Mouse (Mus musculus): ENCODE data around the gene Abtb1.

The Abtb1 gene

DNA sequence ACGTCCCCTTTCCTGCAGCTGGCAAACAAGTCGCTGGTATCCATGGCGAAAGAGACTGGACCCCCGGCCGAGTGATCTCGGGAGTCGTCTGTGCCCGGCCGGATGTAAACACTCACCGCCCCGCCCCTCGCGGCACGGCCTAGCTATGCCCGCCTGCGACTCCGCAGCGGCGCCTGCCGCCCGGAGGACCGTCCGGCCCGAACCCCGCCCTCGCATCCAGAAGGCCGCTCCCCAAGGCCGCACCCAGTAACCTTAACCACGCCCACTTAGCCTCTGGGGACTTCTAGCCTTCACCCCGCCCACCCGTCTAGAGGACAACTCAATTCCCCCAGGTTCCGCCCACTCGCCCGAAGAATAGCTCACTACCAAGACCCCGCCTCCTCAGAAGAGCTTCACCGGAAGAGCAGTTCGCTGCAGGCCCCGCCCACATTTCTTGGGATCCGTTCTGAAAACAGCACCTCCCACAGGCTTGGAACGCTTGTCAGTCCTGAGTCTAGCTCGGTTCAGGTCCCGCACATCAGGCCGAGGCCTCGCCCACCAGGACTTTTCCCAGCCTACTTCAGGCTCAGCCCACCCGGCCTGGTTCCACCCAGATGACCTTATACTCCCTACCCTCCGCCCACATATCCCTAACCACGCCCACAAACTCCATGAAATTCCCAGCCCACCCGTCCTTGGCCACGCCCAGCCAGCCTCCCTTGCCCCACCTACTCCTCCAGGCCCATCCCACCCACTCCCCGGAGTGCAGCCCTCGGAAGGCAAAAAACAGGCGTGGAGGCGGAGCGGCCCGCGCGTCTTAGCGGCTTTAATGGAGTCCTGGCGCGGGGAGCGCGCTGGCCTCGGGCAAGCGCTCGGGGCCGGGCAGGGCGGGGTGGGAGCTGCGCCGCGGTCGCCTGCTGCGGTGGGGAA is at the start of gene Abtb1:
Gene Abtb1, minus strand, starts transcription at position 204 of the 909 bp plus-strand sequence.
- DNase-seq (ENCODE audit: low spot score in 2 of 2): peak; percentile 93 to 98

DNA sequence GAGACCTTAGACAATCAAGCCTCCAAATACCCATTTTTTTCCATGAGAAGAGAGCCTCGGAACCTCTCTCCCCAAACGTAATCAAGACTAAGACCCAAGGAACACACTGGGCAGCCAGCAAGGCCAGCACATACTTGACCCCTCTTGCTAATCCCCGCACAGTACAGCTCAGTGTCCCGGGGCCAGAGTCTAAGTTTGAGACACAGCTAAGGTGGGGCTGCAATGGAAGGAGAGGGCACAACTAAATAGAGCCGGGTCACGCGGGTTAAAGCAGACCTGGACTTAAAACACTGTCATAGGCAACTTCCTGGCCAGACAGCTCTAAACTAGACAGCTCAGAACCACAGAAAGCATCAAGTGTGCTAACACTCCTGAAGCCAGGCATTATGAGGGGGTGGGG is 49.0 kb upstream of the Abtb1 start:
- no peak for DNase-seq (ENCODE audit: low spot score in 2 of 2)

- DNase-seq (ENCODE audit: low spot score in 2 of 2): no peak
Measured at GRCm38 (mm10) chr6:88889410-88890042, 47.7 kb upstream of the Abtb1 start.

DNA sequence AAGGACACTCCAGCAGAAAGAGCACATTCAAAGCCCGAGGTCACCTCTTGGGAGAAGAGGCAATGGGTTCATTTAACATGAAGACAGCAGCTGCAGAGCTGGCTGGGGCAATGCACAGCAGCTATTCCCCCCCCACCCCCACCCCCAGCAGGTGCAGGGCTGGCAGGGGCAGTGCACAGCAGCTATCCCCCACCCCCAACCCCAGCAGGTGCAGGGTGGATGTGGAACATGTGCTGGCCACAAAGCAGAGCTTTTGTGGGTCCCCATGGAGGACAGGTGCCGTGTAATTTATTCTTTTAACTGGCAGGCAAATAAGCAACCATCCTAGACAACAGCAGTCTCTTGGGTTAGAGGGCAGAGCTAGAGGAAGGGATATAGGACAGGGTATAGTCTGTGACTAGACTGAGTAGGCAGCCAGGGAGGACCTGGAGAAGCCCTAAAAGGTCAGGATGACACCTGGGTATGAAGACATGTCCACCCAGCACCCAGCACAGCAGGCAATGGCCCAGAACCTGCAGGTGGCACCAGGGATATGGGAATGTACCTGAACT is 44.7 kb upstream of the Abtb1 start:
- DNase-seq (ENCODE audit: low spot score in 2 of 2): no peak

DNA sequence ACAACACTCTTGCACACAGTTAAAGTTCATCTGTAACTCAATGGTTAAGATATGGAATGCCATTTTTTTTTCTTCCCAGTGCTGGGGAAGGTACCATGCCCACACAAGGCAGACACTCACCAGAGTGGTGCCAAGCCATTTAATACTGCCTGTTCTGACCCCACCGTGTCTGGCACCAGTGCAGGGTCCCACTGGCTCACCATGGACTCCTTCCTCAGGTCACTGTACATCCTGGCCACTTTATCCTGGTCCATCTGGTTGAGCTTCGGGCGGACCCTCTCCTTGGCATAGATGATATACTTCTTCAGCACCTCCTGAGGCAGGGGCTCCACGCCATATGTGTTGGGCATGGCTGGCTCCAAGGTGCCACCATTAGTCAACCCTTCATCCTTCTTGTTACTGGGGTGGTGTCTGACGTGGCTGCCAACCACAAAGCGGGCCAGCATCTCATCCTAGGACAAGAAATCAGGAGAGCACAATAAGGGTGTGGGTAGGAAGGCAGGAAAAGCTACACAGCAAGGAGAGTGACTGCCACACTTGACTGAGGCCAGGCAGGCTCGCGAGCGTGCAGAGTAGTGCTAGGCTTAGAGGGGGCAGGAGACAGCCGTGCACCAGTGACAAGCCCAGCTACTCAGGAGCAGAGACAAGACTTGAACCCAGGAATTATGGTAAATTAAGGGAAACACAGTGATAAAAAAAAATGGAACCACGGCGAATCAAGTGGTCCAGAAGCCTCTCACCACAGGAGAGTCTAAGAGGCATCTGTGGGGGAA is 44.0 kb upstream of the Abtb1 start:
- DNase-seq (ENCODE audit: low spot score in 2 of 2): no peak

DNA sequence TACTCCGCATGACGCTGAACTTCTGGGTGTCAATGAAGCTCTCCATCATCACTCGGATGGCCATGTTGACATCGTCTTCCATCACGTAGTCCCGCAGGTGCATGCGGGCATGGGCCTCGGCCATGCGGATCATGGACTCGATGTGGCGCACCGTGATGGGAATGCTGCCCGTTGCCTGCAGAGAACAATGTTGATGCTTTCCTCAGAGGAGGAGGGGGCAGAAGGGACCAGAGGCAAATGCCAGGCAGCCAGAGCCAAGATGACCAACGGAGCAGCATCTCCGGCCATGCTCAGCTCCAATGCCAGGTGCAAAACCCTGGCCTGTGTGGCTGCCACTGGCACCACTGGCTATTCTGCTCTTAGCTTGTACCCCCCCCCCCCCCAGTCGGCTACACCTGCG is 42.9 kb upstream of the Abtb1 start:
- DNase-seq (ENCODE audit: low spot score in 2 of 2): no peak

DNA sequence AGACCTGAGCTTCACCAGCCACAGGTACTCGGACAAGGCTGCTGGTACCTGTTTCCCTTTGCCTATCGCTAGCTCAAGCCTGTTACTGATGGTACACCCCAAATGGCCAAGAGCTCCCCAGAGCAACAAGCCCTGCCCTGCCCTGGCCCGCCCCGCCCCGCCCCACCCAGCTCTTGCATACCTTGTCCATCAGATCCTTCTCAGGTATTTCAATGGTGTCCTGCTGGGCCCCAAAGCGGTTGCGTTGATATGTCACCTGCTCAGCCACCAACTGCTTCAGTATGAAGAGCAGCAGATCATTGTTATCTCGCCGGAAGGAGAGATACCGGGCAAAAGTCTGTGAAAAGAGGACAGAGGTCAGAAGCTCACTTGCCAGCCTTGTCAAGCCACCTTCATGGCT is 42.4 kb upstream of the Abtb1 start:
- DNase-seq (ENCODE audit: low spot score in 2 of 2): no peak

- no peak for DNase-seq (ENCODE audit: low spot score in 2 of 2)
Measured at GRCm38 (mm10) chr6:88881334-88881733, 39.5 kb upstream of the Abtb1 start.

DNA sequence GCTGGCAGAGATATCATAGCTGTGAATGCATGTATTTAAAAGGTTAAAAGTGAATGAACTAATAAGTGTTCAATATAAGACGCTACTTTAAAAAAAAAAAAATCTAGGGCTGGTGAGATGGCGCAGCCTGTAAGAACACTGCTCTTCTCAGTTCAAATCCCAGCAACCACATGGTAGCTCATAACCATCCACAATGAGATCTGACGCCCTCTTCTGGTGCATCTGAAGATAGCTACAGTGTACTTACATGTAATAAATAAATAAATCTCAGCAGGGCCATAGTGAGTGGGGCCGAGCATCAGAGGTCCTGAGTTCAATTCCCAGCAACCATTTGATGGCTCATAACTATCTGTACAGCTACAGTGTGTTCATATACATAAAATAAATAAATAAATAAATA is 37.7 kb upstream of the Abtb1 start:
- DNase-seq (ENCODE audit: low spot score in 2 of 2): no peak

DNA sequence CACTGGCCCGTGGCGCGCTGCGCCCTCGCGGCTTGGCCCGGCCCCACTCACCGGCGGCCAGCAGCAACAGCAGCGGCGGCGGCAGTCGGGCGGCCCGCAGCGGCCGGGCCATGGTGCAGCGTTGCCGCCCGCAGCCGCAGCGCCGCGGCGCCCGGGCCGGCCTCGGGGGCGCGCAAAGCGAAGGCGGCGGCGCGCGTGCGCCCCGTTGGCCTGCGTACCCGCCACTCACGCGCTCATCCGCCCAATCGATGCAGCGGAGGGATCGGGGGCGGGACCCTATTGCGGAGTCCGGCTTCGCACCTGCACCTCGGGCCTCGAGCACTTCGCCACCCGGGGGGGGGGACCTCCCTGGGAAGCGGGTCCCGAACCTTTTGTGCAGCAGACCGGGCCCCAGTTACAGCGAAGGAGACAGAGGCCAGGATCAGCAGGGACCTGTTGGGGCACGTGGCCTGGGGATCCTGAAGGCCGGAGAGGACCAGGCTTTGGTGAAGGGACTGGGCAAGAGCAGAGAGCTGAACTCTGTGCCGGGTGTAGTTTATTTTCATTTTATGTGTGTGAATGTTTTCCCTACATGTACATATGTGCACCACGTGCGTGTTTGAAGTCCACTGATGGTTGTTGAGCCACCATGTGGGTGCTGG is 33.2 kb upstream of the Abtb1 start, which contains the start of gene Podxl2:
Gene Podxl2, minus strand, starts transcription at position 177 of the 641 bp plus-strand sequence.
- peak; percentile 62 to 65 for DNase-seq (ENCODE audit: low spot score in 2 of 2)

GRCm38 (mm10) chr6:88873965-88874867 is 32.4 kb upstream of the Abtb1 start:
- DNase-seq (ENCODE audit: low spot score in 2 of 2): no peak

- DNase-seq (ENCODE audit: low spot score in 2 of 2): no peak
Measured at GRCm38 (mm10) chr6:88872811-88873210, 31.0 kb upstream of the Abtb1 start.

GRCm38 (mm10) chr6:88871546-88871945 is 29.8 kb upstream of the Abtb1 start:
- DNase-seq (ENCODE audit: low spot score in 2 of 2): no peak

DNA sequence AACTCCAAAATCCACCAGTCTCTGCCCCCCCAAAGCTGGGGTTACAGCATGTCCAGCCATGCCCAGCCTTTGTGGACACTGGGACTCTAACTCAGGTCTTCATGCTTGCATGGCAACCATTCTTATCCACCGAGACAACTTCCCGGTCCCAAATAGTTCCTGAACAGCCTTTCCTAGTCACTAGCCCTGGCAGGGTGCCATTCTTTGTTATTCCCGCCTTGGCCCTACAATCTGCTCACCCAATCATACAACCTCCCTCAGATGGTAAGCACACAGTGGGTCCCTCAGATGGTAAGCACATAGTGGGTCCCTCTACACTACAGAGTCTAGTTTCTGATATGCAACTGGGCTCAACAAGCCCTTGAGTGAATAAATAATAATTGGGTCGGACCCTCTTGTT is 28.8 kb upstream of the Abtb1 start:
- no peak for DNase-seq (ENCODE audit: low spot score in 2 of 2)

DNA sequence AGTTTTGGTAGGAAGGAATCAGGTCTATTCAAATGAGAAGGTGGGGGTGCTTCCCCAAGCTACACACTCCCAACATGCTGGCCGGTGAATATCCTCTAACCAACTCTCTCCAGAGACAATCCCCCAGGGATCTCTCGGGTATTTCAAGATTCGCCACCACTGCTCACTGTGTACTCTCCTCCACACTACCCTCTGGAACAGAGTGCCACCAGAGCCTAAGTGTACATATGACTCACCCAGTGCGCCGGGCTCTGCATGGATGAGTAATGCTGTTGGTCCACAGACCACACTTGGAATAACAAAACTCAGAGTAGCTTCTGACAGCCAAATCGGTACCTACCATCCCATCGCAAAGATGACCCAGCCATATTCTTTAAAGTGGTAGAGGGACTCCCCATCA is 27.7 kb upstream of the Abtb1 start:
- no peak for DNase-seq (ENCODE audit: low spot score in 2 of 2)

GRCm38 (mm10) chr6:88865704-88866103 is 23.9 kb upstream of the Abtb1 start:
- no peak for DNase-seq (ENCODE audit: low spot score in 2 of 2)

- DNase-seq (ENCODE audit: low spot score in 2 of 2): no peak
Measured at GRCm38 (mm10) chr6:88860914-88861313, 19.1 kb upstream of the Abtb1 start.

DNA sequence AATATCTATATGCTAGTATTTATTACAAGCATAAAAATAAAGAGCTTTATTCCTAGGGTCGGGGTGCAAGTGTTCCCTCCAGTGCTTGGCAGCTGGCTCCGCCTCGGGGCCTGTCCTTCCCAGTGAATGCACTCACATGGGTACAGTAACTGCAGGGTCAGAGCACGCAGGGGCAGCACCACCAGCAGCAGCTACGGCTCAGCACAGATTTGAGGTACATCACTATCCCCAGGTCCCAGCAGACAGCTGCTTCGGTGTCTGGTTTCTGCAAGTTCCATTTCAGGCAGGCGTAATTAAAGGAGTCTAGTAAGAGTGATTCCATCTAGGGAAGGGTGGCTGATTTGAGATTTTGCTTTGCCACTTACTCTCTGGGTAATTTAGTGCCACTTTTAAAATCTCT is 16.6 kb upstream of the Abtb1 start:
- DNase-seq (ENCODE audit: low spot score in 2 of 2): no peak

DNA sequence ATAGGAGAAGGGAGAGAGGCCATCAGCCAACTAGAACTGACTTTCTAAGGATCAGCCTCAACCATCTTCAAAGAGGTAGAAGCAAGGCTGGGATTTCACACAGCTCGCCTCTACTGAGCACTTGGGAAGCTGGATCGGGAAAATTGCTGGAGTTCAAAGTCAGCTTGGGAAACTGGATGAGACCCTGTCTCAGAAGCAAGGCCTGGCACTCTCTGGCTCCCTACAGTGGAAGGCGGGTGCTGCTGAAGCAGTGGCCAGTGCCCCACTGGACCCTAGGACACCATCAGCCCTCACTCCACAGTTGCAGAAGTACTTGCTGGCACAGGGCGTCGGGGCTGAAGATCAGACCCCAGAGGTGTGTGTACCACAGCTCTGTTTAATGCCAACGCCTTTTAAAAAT is 16.0 kb upstream of the Abtb1 start:
- DNase-seq (ENCODE audit: low spot score in 2 of 2): no peak

- DNase-seq (ENCODE audit: low spot score in 2 of 2): no peak
Measured at GRCm38 (mm10) chr6:88857249-88857648, 15.5 kb upstream of the Abtb1 start.

GRCm38 (mm10) chr6:88855636-88856035 is 13.9 kb upstream of the Abtb1 start:
- DNase-seq (ENCODE audit: low spot score in 2 of 2): no peak
